Mouse (Mus musculus) E14TG2a.4 (cell line): ENCODE measurements at regions not wholly inside any gene's neighbourhood (a gene's known extent, or its start where the extent isn't known, plus 50 kb on each side); places are given as distances from the start of the nearest gene placed in this dataset.

Experiments
- CTCF ChIP-seq: conservative IDR thresholded peaks from 2 replicates; pipeline ENCODE4 v1.5.1; 2014; ENCODE audit warnings: low read length
- NANOG ChIP-seq: IDR thresholded peaks from 2 replicates; pipeline ENCODE4 v1.6.1; 2014; ENCODE audit warnings: borderline replicate concordance, low read length, mixed read lengths
- POU5F1 ChIP-seq: IDR thresholded peaks from 2 replicates; pipeline ENCODE4 v1.6.1; 2014; ENCODE audit warnings: low read length, borderline replicate concordance

GRCm38 (mm10) chr6:51015735-51016134, 361.5 kb upstream of the Npvf start:
- TF ChIP-seq CTCF (no peak), NANOG (no peak), POU5F1 (no peak)
